Mouse (Mus musculus) embryonic facial prominence, embryonic 14.5 days (tissue): Measurements from ENCODE around the gene Sh3gl1. TPM values are rescaled to one million over a fixed set of nuclear protein-coding genes. Genes with fewer than 3 reads are reported as not detected.
A peak's percentile ranks its signal among the peaks of the same experiment; 100 is the strongest.

ENCODE experiments used
- ATAC-seq: fragments of 200-750 bp; cut with Nextera tagmentation; 2 replicates; pipeline ENCODE4 v1.8.0; 2017; ENCODE audit warnings: low read depth, moderate number of reproducible peaks, moderate TSS enrichment
- DNase-seq: peaks from one replicate; pipeline ENCODE4 v3.0.0-alpha.2; 2015; ENCODE audit warnings: low spot score
- H3K27ac ChIP-seq: fragments of 300-500 bp; sonication (generic); replicated peaks from 2 replicates; pipeline ENCODE4 v1.5.1; 2014; ENCODE audit warnings: low read depth, mild to moderate bottlenecking, low read length, moderate library complexity
- H3K27me3 ChIP-seq: fragments of 300-500 bp; sonication (generic); replicated peaks from 2 replicates; pipeline ENCODE4 v1.6.1; 2014; ENCODE audit warnings: low read length; ENCODE audit not compliant: control insufficient read depth, insufficient read depth
- H3K36me3 ChIP-seq: fragments of 300-500 bp; sonication (generic); 2 replicates; pipeline ENCODE4 v1.6.1; 2014; ENCODE audit warnings: low read length, mixed read lengths; ENCODE audit not compliant: control insufficient read depth, insufficient read depth
- H3K4me1 ChIP-seq: fragments of 300-500 bp; sonication (generic); 2 replicates; pipeline ENCODE4 v1.6.1; 2014; ENCODE audit warnings: antibody characterized with exemption, low read length; ENCODE audit not compliant: control insufficient read depth, insufficient read depth
- H3K4me2 ChIP-seq: fragments of 300-500 bp; sonication (generic); 2 replicates; pipeline ENCODE4 v1.6.1; 2014; ENCODE audit warnings: low read depth, mild to moderate bottlenecking, low read length, moderate library complexity, mixed read lengths
- H3K4me3 ChIP-seq: fragments of 300-500 bp; sonication (generic); 2 replicates; pipeline ENCODE4 v1.5.1; 2014; ENCODE audit warnings: low read depth, mild to moderate bottlenecking, low read length
- H3K9ac ChIP-seq: fragments of 300-500 bp; sonication (generic); 2 replicates; pipeline ENCODE4 v1.6.1; 2014; ENCODE audit warnings: low read depth, mild to moderate bottlenecking, low read length, moderate library complexity, mixed read lengths
- H3K9me3 ChIP-seq: fragments of 300-500 bp; sonication (generic); 2 replicates; pipeline ENCODE4 v1.6.1; 2016; ENCODE audit warnings: low read length; ENCODE audit not compliant: control insufficient read depth
- WGBS: fragments of 180-500 bp; shearing (Covaris S2); extraction: QIAGEN DNeasy Blood & Tissue Kit; methylation state at CpG from one replicate; pipeline ENCODE4 v1.1.7; 2014; 5-methylcytosine and 5-hydroxymethylcytosine counted together
- polyA plus RNA-seq: library from polyadenylated mRNA; unstranded; fragments of >200 nt; fragmentation: Nextera tagmentation; extraction: Ambion mirVana; gene quantifications from 2 replicates; pipeline ENCODE4 v1.2.1, GENCODE M21; 2014

Sh3gl1 gene
- polyA plus RNA-seq, 1 experiment from 2014 or later = 156 TPM

DNA sequence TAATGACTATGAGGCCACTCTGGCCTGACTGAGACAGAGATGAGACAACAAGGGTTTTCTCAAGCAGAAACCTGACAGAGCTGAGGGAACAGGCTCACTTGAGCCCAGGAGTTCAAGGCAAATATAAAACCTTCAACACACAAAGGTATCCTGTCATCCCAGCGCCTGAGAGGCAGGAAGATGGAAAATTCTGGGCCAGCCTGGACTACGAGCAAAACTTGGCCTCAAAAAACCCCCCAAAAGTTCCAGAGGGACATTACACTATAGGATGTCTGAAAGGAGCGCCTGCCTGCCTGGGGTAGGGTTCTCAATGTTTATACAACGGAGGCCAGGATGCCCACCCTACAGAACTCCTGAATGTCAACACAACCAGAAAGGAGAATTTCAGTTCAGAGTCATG is 1.2 kb downstream of the Sh3gl1 start:
- ATAC-seq (no peak), DNase-seq (no peak)
- 63% methylated on average over 4 of the region's 4 CpGs for WGBS
- Histone ChIP-seq H3K4me3 (peak overlapping the region; percentile 89), H3K9me3 (no peaks in the 10 kb centered on the region), H3K27ac (no peak overlapping the region; the same call in 1 of the 2 replicates), H3K27me3 (no peaks in the 10 kb centered on the region), H3K36me3 (peaks cover 34% of the 10 kb centered on the region), H3K9ac (peak overlapping the region; percentile 98), H3K4me2 (peak overlapping the region; percentile 74), H3K4me1 (peaks cover 18% of the 10 kb centered on the region)

DNA sequence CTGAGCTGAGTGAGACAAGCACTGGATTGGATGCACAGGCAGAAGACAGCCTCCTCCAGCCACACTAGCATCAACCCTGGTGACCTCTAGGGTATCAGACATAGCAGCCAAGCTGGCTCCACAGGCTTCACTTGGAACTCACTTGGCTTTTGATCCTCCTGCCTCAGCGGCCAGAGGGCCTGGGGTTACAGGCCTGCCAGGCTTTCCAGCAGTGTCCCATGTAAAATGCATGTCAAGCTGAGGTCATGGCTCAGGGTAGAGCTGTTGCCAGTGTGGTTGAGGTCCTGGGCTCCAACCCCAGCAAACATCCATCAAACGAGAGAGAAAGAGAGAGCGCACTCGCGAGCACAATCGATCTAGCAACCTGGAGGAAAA is 1.7 kb downstream of the Sh3gl1 start:
- 83% methylated on average over 6 of the region's 6 CpGs for WGBS
- H3K9me3 ChIP-seq = no peaks in the 10 kb centered on the region
- no peak overlapping the region for H3K27ac ChIP-seq
- peak overlapping the region; percentile 98 for H3K9ac ChIP-seq
- ATAC-seq (no peak), DNase-seq (no peak)
- no peaks in the 10 kb centered on the region for H3K27me3 ChIP-seq
- H3K4me3 ChIP-seq = peak overlapping the region; percentile 89
- H3K4me2 ChIP-seq = peak overlapping the region; percentile 74
- H3K4me1 ChIP-seq = peaks cover 18% of the 10 kb centered on the region
- peaks cover 34% of the 10 kb centered on the region for H3K36me3 ChIP-seq

DNA sequence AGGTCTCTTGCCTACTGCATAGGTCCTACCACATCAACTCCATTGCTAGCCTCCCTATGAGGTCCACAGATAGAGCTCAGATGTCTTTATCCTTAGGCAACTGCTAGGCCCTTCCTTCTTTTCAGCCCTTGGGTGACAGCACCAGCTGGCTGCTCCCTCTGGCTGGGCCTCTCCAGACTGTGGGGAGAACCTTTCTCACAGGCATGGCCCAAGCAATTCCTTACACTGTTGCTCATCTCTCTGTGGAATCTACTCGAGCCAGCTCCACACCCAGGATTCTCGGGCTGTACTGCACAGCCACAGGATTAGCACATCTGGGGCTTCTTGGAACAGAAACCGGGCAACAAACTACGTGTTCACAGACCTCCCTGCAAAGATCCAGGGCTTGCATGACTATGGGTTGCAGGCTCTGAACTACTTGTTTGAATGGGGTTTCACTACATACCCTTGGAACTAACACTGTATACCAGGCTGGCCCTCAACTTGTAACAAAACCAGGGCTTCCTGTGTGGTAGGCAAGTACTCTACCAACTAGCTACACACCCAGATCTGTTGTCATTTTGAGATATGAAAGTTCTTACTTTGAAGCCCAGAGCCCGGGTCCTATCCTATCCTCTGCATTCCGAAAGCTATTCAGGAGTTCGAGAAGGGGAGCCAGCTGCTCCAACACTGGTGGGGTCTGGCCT is 2.3 kb downstream of the Sh3gl1 start:
- Histone ChIP-seq H3K4me3 (no peak overlapping the region), H3K36me3 (peaks cover 38% of the 10 kb centered on the region), H3K27ac (no peak overlapping the region), H3K9me3 (no peaks in the 10 kb centered on the region), H3K9ac (peak overlapping the region; percentile 98; the same call in 1 of the 2 replicates), H3K4me2 (peak overlapping the region; percentile 74), H3K4me1 (peaks cover 18% of the 10 kb centered on the region), H3K27me3 (no peaks in the 10 kb centered on the region)
- 79% methylated on average over 7 of the region's 7 CpGs for WGBS
- DNase-seq = no peak
- no peak for ATAC-seq

DNA sequence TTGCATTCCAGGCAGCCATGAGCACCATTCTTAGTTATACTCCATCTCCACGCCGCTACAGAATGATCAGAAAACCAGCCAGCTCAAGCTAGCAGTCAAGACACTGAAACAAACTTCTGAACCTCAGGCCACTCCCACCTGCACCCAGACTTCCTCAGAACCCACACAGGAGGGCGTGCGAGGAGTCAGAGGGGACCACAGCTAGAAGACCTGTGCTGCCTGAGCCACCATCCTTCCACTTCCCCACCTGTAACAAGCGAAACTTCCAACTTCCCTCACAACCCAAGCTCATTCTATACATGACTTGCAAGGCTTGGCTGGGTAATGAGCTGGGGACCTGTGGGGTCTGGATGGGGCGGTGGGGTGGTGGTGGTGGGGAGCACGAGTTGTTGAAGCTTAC is 3.6 kb downstream of the Sh3gl1 start:
- H3K36me3 ChIP-seq = peaks cover 41% of the 10 kb centered on the region

DNA sequence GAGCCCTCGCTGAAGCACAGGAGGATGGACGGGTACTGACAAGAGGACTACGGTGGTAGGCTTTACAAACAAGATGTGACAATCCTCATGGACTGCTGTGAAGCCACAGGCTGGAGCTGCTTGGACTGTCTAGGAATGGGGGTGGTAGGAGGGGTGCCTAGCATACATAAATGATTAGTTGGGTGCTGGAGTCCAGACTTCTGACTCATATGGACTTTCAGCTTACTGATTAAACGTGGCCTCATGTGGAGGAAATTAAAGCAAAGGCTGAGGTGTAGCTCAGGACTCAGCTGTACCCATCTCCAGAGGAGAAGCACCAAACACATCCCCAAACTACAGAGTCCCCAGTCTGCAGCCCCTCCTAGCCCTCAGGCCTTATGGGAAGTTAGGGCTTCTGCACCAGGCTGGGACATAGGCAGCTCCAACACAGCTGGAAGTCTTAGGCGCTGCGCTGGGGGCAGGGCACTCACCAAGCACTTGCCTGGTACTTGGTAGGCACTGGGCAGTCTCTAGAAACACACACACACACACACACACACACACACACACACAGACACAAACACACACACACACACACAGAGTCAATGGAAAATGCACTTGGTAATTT is 4.2 kb downstream of the Sh3gl1 start:
- Histone ChIP-seq H3K27ac (no peak overlapping the region), H3K4me3 (no peak overlapping the region), H3K4me1 (peaks cover 18% of the 10 kb centered on the region), H3K4me2 (no peak overlapping the region), H3K9ac (peak overlapping the region; percentile 43; the same call in 1 of the 2 replicates), H3K36me3 (peaks cover 41% of the 10 kb centered on the region), H3K27me3 (no peaks in the 10 kb centered on the region), H3K9me3 (no peaks in the 10 kb centered on the region)
- DNase-seq (no peak), ATAC-seq (no peak)
- 76% methylated on average over 6 of the region's 6 CpGs for WGBS

More for the DNA sequence above, 3.6 kb downstream of the Sh3gl1 start:
- Histone ChIP-seq H3K4me1 (peaks cover 18% of the 10 kb centered on the region), H3K4me3 (no peak overlapping the region), H3K4me2 (no peak overlapping the region), H3K9ac (peak overlapping the region; percentile 43; the same call in 1 of the 2 replicates), H3K27me3 (no peaks in the 10 kb centered on the region), H3K27ac (no peak overlapping the region), H3K9me3 (no peaks in the 10 kb centered on the region)
- no peak for ATAC-seq
- no peak for DNase-seq
- WGBS = 71% methylated on average over 7 of the region's 7 CpGs

DNA sequence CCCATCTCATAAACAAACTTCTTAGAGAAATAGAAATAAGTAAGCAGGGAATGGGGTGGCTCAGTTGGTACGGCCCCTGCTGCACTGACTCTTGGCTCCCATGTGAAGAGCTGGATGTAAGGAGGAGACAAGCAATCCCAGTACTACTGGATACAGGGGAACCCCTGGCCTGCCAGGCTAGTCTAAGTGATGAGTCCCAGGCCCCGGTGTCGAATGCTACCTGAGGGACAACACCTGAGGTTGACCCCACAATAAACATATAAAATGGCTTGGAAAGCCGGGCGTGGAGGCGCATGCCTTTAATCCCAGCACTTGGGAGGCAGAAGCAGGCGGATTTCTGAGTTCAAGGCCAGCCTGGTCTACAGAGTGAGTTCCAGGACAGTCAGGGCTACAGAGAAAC is 5.0 kb downstream of the Sh3gl1 start:
- Histone ChIP-seq H3K36me3 (peaks cover 41% of the 10 kb centered on the region), H3K27ac (no peak overlapping the region), H3K9ac (no peak overlapping the region), H3K27me3 (no peaks in the 10 kb centered on the region), H3K9me3 (no peaks in the 10 kb centered on the region), H3K4me3 (no peak overlapping the region), H3K4me1 (peaks cover 18% of the 10 kb centered on the region), H3K4me2 (no peak overlapping the region)
- no peak for DNase-seq
- WGBS = 92% methylated on average over 7 of the region's 7 CpGs
- ATAC-seq = no peak

DNA sequence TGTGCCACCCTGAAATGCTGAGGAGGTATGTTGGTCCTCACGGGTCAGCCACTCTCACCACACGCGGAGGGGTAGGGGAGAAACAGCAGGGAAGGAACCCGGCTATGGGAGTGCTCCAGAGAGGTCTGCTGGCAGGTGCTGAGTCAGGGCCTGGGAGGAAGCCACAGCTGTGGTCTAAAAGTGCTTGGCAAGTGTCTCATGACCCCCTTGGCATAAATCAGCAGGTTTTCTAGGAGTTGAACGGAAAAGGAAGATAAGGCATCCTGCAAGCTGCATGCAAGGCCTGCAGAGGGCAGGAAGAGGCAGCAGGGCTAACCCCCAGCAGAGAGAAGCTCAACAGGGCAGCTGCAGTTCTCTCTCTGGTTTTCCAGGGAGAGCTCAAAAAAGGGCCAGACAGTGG is 5.5 kb downstream of the Sh3gl1 start:
- no peak overlapping the region for H3K9ac ChIP-seq
- H3K27ac ChIP-seq = no peak overlapping the region
- DNase-seq = peak; percentile 45
- no peaks in the 10 kb centered on the region for H3K9me3 ChIP-seq
- 64% methylated on average over 5 of the region's 5 CpGs for WGBS
- no peak overlapping the region for H3K4me3 ChIP-seq
- no peaks in the 10 kb centered on the region for H3K27me3 ChIP-seq
- peaks cover 18% of the 10 kb centered on the region for H3K4me1 ChIP-seq
- H3K36me3 ChIP-seq = peaks cover 41% of the 10 kb centered on the region
- H3K4me2 ChIP-seq = no peak overlapping the region
- ATAC-seq = no peak

DNA sequence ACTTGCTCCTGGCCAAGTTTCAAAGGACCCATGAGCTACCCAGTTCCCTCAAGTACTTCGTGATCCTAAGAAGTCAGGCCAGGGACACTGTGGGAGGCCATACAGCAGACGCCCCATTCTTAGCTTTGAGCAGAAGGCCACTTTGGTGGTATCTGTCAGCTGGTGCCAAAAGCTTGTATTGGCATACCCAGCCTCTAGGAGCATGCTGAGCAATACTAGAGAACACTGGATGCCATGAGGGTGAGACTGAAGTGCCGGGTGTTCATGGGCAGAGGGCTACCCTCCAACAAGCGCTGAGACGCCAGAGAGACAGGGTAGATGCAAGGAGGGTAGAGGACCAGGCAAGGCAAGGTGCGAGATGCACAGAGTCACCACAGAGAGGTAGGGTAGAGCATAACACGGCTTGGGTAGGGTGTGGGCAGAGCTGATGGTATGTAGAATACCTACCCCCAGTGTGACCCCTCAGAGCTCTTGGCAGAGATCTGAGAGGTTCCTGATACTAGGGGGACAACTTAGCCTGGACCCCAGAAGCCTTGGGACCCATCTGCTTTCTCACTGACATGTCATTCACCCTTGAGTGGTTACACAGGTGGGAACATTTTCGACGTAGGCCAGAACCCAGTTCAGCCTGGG is 6.1 kb downstream of the Sh3gl1 start:
- no peak for DNase-seq
- no peak overlapping the region for H3K27ac ChIP-seq
- no peak for ATAC-seq
- H3K27me3 ChIP-seq = no peaks in the 10 kb centered on the region
- H3K4me3 ChIP-seq = no peak overlapping the region
- peaks cover 41% of the 10 kb centered on the region for H3K36me3 ChIP-seq
- 91% methylated on average over 9 of the region's 9 CpGs for WGBS
- peaks cover 18% of the 10 kb centered on the region for H3K4me1 ChIP-seq
- no peak overlapping the region for H3K4me2 ChIP-seq
- no peaks in the 10 kb centered on the region for H3K9me3 ChIP-seq
- H3K9ac ChIP-seq = no peak overlapping the region
